Mouse (Mus musculus): ENCODE data around the gene Slc22a18. TPM values are rescaled to one million over a fixed set of nuclear protein-coding genes. Genes with fewer than 3 reads are reported as not detected.

The Slc22a18 gene
- 0.12 TPM for polyA plus RNA-seq (2012; fragmentation: generic; extraction: Trizol)

- Histone ChIP-seq H3K27me3 (ENCODE audit: control insufficient read depth, insufficient read depth, insufficient read length) (peaks cover 15% of the 10 kb centered on the region), H3ac (ENCODE audit: control insufficient read depth, insufficient read length) (no peak within 1 kb of the TSS), H3K79me2 (ENCODE audit: control insufficient read depth, insufficient read depth) (no peaks in the 10 kb centered on the region), H3K36me3 (ENCODE audit: control insufficient read depth, insufficient read depth) (no peaks in the 10 kb centered on the region), H3K4me2 (ENCODE audit: low read depth) (no peak within 1 kb of the TSS), H3K4me3 (no peak within 1 kb of the TSS)
- TF ChIP-seq USF1 (IDR thresholded peaks at IDR 0.05; ENCODE audit: low read depth) = no peak
- no peak for TF ChIP-seq MYOD1 (IDR thresholded peaks at IDR 0.05; ENCODE audit: control insufficient read depth in 1 of 3, insufficient read length in 2 of 3, low read depth in 2 of 3)
- no peak for TF ChIP-seq MAX (IDR thresholded peaks at IDR 0.05; ENCODE audit: low read depth)
- TF ChIP-seq SRF (IDR thresholded peaks at IDR 0.05; ENCODE audit: control insufficient read depth, insufficient read length, low read depth) = no peak
- TF ChIP-seq TCF12 (IDR thresholded peaks at IDR 0.05; ENCODE audit: insufficient read depth, poor library complexity, severe bottlenecking) = no peak
- no peak for TF ChIP-seq CEBPB (IDR thresholded peaks at IDR 0.05; ENCODE audit: insufficient read depth, poor library complexity, severe bottlenecking)
- no peak for TF ChIP-seq POLR2AphosphoS2 (IDR thresholded peaks at IDR 0.05; ENCODE audit: insufficient read length, low read depth)
- TF ChIP-seq POLR2A (IDR thresholded peaks at IDR 0.05; ENCODE audit: insufficient read length, low read depth) = no peak
- no peak for TF ChIP-seq E2F4 (IDR thresholded peaks at IDR 0.05; ENCODE audit: insufficient read depth)
- TF ChIP-seq REST (IDR thresholded peaks at IDR 0.05; ENCODE audit: insufficient read depth, insufficient read length) = no peak
- no peak for TF ChIP-seq MYOG (IDR thresholded peaks at IDR 0.05; ENCODE audit: control insufficient read depth in 1 of 3, insufficient read depth in 1 of 3, insufficient read length in 2 of 3, low read depth in 2 of 3)
- TF ChIP-seq TCF3 (IDR thresholded peaks at IDR 0.05; ENCODE audit: insufficient read length, low read depth) = no peak
Observed at GRCm38 (mm10) chr7:143473347-143474101, at the start of gene Slc22a18. Gene Slc22a18, plus strand, starts transcription at chr7:143473736.

GRCm38 (mm10) chr7:143428142-143428813, 45.3 kb upstream of the Slc22a18 start:
- no peaks in the 10 kb centered on the region for H3K36me3 ChIP-seq (ENCODE audit: control insufficient read depth, insufficient read depth)
- peaks cover 6% of the 10 kb centered on the region for H3K27me3 ChIP-seq (ENCODE audit: control insufficient read depth, insufficient read depth, insufficient read length)
- H3K4me2 ChIP-seq (ENCODE audit: low read depth) = no peak overlapping the region
- no peaks in the 10 kb centered on the region for H3K79me2 ChIP-seq (ENCODE audit: control insufficient read depth, insufficient read depth)
- no peak overlapping the region for H3K4me3 ChIP-seq
- no peak overlapping the region for H3ac ChIP-seq (ENCODE audit: control insufficient read depth, insufficient read length)
- TF ChIP-seq REST (IDR thresholded peaks at IDR 0.05; ENCODE audit: insufficient read depth, insufficient read length) = no peak
- TF ChIP-seq USF1 (IDR thresholded peaks at IDR 0.05; ENCODE audit: low read depth) = no peak
- no peak for TF ChIP-seq POLR2AphosphoS2 (IDR thresholded peaks at IDR 0.05; ENCODE audit: insufficient read length, low read depth)
- TF ChIP-seq CEBPB (IDR thresholded peaks at IDR 0.05; ENCODE audit: insufficient read depth, poor library complexity, severe bottlenecking) = no peak
- TF ChIP-seq TCF3 (IDR thresholded peaks at IDR 0.05; ENCODE audit: insufficient read length, low read depth) = no peak
- TF ChIP-seq MYOG (IDR thresholded peaks at IDR 0.05; ENCODE audit: control insufficient read depth in 1 of 3, insufficient read depth in 1 of 3, insufficient read length in 2 of 3, low read depth in 2 of 3) = no peak
- TF ChIP-seq E2F4 (IDR thresholded peaks at IDR 0.05; ENCODE audit: insufficient read depth) = no peak
- no peak for TF ChIP-seq SRF (IDR thresholded peaks at IDR 0.05; ENCODE audit: control insufficient read depth, insufficient read length, low read depth)
- no peak for TF ChIP-seq MAX (IDR thresholded peaks at IDR 0.05; ENCODE audit: low read depth)
- no peak for TF ChIP-seq MYOD1 (IDR thresholded peaks at IDR 0.05; ENCODE audit: control insufficient read depth in 1 of 3, insufficient read length in 2 of 3, low read depth in 2 of 3)
- no peak for TF ChIP-seq TCF12 (IDR thresholded peaks at IDR 0.05; ENCODE audit: insufficient read depth, poor library complexity, severe bottlenecking)
- TF ChIP-seq POLR2A (IDR thresholded peaks at IDR 0.05; ENCODE audit: insufficient read length, low read depth) = no peak

- no peak for TF ChIP-seq MYOD1 (IDR thresholded peaks at IDR 0.05; ENCODE audit: control insufficient read depth in 1 of 3, insufficient read length in 2 of 3, low read depth in 2 of 3)
- TF ChIP-seq USF1 (IDR thresholded peaks at IDR 0.05; ENCODE audit: low read depth) = no peak
- TF ChIP-seq TCF3 (IDR thresholded peaks at IDR 0.05; ENCODE audit: insufficient read length, low read depth) = no peak
- no peak for TF ChIP-seq REST (IDR thresholded peaks at IDR 0.05; ENCODE audit: insufficient read depth, insufficient read length)
- TF ChIP-seq MYOG (IDR thresholded peaks at IDR 0.05; ENCODE audit: control insufficient read depth in 1 of 3, insufficient read depth in 1 of 3, insufficient read length in 2 of 3, low read depth in 2 of 3) = no peak
- no peak for TF ChIP-seq CEBPB (IDR thresholded peaks at IDR 0.05; ENCODE audit: insufficient read depth, poor library complexity, severe bottlenecking)
- TF ChIP-seq SRF (IDR thresholded peaks at IDR 0.05; ENCODE audit: control insufficient read depth, insufficient read length, low read depth) = no peak
- TF ChIP-seq MAX (IDR thresholded peaks at IDR 0.05; ENCODE audit: low read depth) = no peak
- no peak for TF ChIP-seq POLR2AphosphoS2 (IDR thresholded peaks at IDR 0.05; ENCODE audit: insufficient read length, low read depth)
- TF ChIP-seq POLR2A (IDR thresholded peaks at IDR 0.05; ENCODE audit: insufficient read length, low read depth) = no peak
- TF ChIP-seq TCF12 (IDR thresholded peaks at IDR 0.05; ENCODE audit: insufficient read depth, poor library complexity, severe bottlenecking) = no peak
- no peak for TF ChIP-seq E2F4 (IDR thresholded peaks at IDR 0.05; ENCODE audit: insufficient read depth)
- H3K4me3 ChIP-seq = no peak overlapping the region
- H3K4me2 ChIP-seq (ENCODE audit: low read depth) = no peak overlapping the region
- peaks cover 13% of the 10 kb centered on the region for H3K27me3 ChIP-seq (ENCODE audit: control insufficient read depth, insufficient read depth, insufficient read length)
- H3K79me2 ChIP-seq (ENCODE audit: control insufficient read depth, insufficient read depth) = no peaks in the 10 kb centered on the region
- H3ac ChIP-seq (ENCODE audit: control insufficient read depth, insufficient read length) = no peak overlapping the region
- no peaks in the 10 kb centered on the region for H3K36me3 ChIP-seq (ENCODE audit: control insufficient read depth, insufficient read depth)
Observed at GRCm38 (mm10) chr7:143428814-143429499, 44.6 kb upstream of the Slc22a18 start.

- TF ChIP-seq MYOG (IDR thresholded peaks at IDR 0.05; ENCODE audit: control insufficient read depth in 1 of 3, insufficient read depth in 1 of 3, insufficient read length in 2 of 3, low read depth in 2 of 3) (no peak), REST (IDR thresholded peaks at IDR 0.05; ENCODE audit: insufficient read depth, insufficient read length) (no peak), SRF (IDR thresholded peaks at IDR 0.05; ENCODE audit: control insufficient read depth, insufficient read length, low read depth) (no peak), MYOD1 (IDR thresholded peaks at IDR 0.05; ENCODE audit: control insufficient read depth in 1 of 3, insufficient read length in 2 of 3, low read depth in 2 of 3) (no peak), USF1 (IDR thresholded peaks at IDR 0.05; ENCODE audit: low read depth) (no peak), MAX (IDR thresholded peaks at IDR 0.05; ENCODE audit: low read depth) (no peak), POLR2AphosphoS2 (IDR thresholded peaks at IDR 0.05; ENCODE audit: insufficient read length, low read depth) (no peak), CEBPB (IDR thresholded peaks at IDR 0.05; ENCODE audit: insufficient read depth, poor library complexity, severe bottlenecking) (no peak), TCF12 (IDR thresholded peaks at IDR 0.05; ENCODE audit: insufficient read depth, poor library complexity, severe bottlenecking) (no peak), E2F4 (IDR thresholded peaks at IDR 0.05; ENCODE audit: insufficient read depth) (no peak), TCF3 (IDR thresholded peaks at IDR 0.05; ENCODE audit: insufficient read length, low read depth) (no peak), POLR2A (IDR thresholded peaks at IDR 0.05; ENCODE audit: insufficient read length, low read depth) (no peak)
- Histone ChIP-seq H3K27me3 (ENCODE audit: control insufficient read depth, insufficient read depth, insufficient read length) (peaks cover 41% of the 10 kb centered on the region), H3K36me3 (ENCODE audit: control insufficient read depth, insufficient read depth) (no peaks in the 10 kb centered on the region), H3ac (ENCODE audit: control insufficient read depth, insufficient read length) (no peak overlapping the region), H3K4me2 (ENCODE audit: low read depth) (no peak overlapping the region), H3K79me2 (ENCODE audit: control insufficient read depth, insufficient read depth) (no peaks in the 10 kb centered on the region), H3K4me3 (no peak overlapping the region)
Observed at GRCm38 (mm10) chr7:143432631-143433030, 40.9 kb upstream of the Slc22a18 start.

All from myocyte (in vitro differentiated cells).